Mouse (Mus musculus): ENCODE data around the gene Pilra.

GRCm38 (mm10) chr5:137772755-137773154 is 63.3 kb downstream of the Pilra start:
- TF ChIP-seq CHD2 (IDR thresholded peaks at IDR 0.05; ENCODE audit: low read depth, low read length) (no peak), ZNF384 (IDR thresholded peaks at IDR 0.05; ENCODE audit: low read depth, low read length) (no peak), MAFK (IDR thresholded peaks at IDR 0.05; ENCODE audit: insufficient read depth, low read depth, low read length) (no peak)

Data from ES-E14 (cell line).